Mouse (Mus musculus): ENCODE data around the gene Olfr1238.

Olfr1238 gene

GRCm38 (mm10) chr2:89409576-89409975 lies at the start of gene Olfr1238:
Gene Olfr1238, minus strand, starts transcription at chr2:89409676.
- DNase-seq (ENCODE audit: low read depth, low spot score), result no peak

- no peak for DNase-seq (ENCODE audit: low read depth, low spot score)
These were observed 33.4 kb upstream of the Olfr1238 start, which contains the start of gene Olfr1240 for GRCm38 (mm10) chr2:89442900-89443299. Gene Olfr1240, minus strand, starts transcription at chr2:89443000.

- DNase-seq (ENCODE audit: low read depth, low spot score), result no peak
These were observed 10.8 kb upstream of the Olfr1238 start, which contains the start of gene Olfr1239 for GRCm38 (mm10) chr2:89420307-89420706. Gene Olfr1239, minus strand, starts transcription at chr2:89420407.

- no peak for DNase-seq (ENCODE audit: low read depth, low spot score)
These were observed 5.1 kb upstream of the Olfr1238 start for GRCm38 (mm10) chr2:89414557-89414956.

- DNase-seq (ENCODE audit: low read depth, low spot score), result no peak
These were observed 8.6 kb downstream of the Olfr1238 start for GRCm38 (mm10) chr2:89400882-89401281.

GRCm38 (mm10) chr2:89364765-89365164 lies 44.7 kb downstream of the Olfr1238 start, which contains the start of gene Olfr1234:
Gene Olfr1234, minus strand, starts transcription at chr2:89364865.
- no peak for DNase-seq (ENCODE audit: low read depth, low spot score)

All from telencephalon, adult 2 months (tissue).